Mouse (Mus musculus) hindbrain, postnatal 0 days (tissue): Measurements from ENCODE around the gene Prkg2. TPM values are rescaled to one million over a fixed set of nuclear protein-coding genes. Genes with fewer than 3 reads are reported as not detected.

Experiments used
- ATAC-seq: fragments of 200-750 bp; cut with Nextera tagmentation; 2 replicates; pipeline ENCODE4 v1.8.0; 2017; ENCODE audit warnings: mild to moderate bottlenecking, moderate TSS enrichment, moderate library complexity
- DNase-seq: peaks from one replicate; pipeline ENCODE4 v3.0.0-alpha.2; 2015; ENCODE audit warnings: low spot score
- H3K27ac ChIP-seq: fragments of 300-500 bp; sonication (generic); 2 replicates; pipeline ENCODE4 v1.5.1; 2014; ENCODE audit warnings: mild to moderate bottlenecking
- H3K27me3 ChIP-seq: fragments of 300-500 bp; sonication (generic); 2 replicates; pipeline ENCODE4 v1.6.1; 2014; ENCODE audit warnings: low read length, mixed read lengths; ENCODE audit not compliant: insufficient read depth
- H3K36me3 ChIP-seq: fragments of 300-500 bp; sonication (generic); 2 replicates; pipeline ENCODE4 v1.6.1; 2014; ENCODE audit warnings: low read length, mixed read lengths; ENCODE audit not compliant: insufficient read depth
- H3K4me1 ChIP-seq: fragments of 300-500 bp; sonication (generic); 2 replicates; pipeline ENCODE4 v1.6.1; 2014; ENCODE audit warnings: antibody characterized with exemption, low read length, mixed read lengths; ENCODE audit not compliant: insufficient read depth
- H3K4me2 ChIP-seq: fragments of 300-500 bp; sonication (generic); 2 replicates; pipeline ENCODE4 v1.6.1; 2014; ENCODE audit warnings: low read depth, mild to moderate bottlenecking, low read length, moderate library complexity, mixed read lengths
- H3K4me3 ChIP-seq: fragments of 300-500 bp; sonication (generic); 2 replicates; pipeline ENCODE4 v1.5.1; 2014; ENCODE audit warnings: low read length
- H3K9ac ChIP-seq: fragments of 300-500 bp; sonication (generic); replicated peaks from 2 replicates; pipeline ENCODE4 v1.6.1; 2014; ENCODE audit warnings: mild to moderate bottlenecking, low read length, moderate library complexity, mixed read lengths
- H3K9me3 ChIP-seq: fragments of 300-500 bp; sonication (generic); 2 replicates; pipeline ENCODE4 v1.6.1; 2016; ENCODE audit warnings: low read length, mixed read lengths
- CTCF ChIP-seq: IDR thresholded peaks from 2 replicates; pipeline ENCODE4 v1.5.1; 2016; ENCODE audit warnings: antibody characterized with exemption, control low read depth, low read depth
- WGBS: fragments of 180-500 bp; shearing (Covaris S2); extraction: QIAGEN DNeasy Blood & Tissue Kit; methylation state at CpG from one replicate; pipeline ENCODE4 v1.1.7; 2014; 5-methylcytosine and 5-hydroxymethylcytosine counted together
- polyA plus RNA-seq: library from polyadenylated mRNA; unstranded; fragments of >200 nt; fragmentation: Nextera tagmentation; extraction: Ambion mirVana; gene quantifications from 2 replicates; pipeline ENCODE4 v1.2.1, GENCODE M21; 2015
- total RNA-seq: library from RNA; depleted of rRNA; stranded (reverse); fragments of >200 nt; gene quantifications from 2 replicates; pipeline ENCODE4 v1.2.3, GENCODE M21; 2014

Prkg2 gene
- total and polyA plus RNA-seq, 2 experiments from 2014 or later: 1.6 to 1.7 TPM

GRCm38 (mm10) chr5:98943776-98944175 is 93.4 kb downstream of the Prkg2 start:
- DNase-seq: no peak
- TF ChIP-seq CTCF: no peak
- no peak for ATAC-seq
- WGBS: 65% methylated on average over 6 of the region's 6 CpGs
- H3K9me3 ChIP-seq: no peaks in the 10 kb centered on the region
- H3K27ac ChIP-seq: no peak overlapping the region
- H3K4me3 ChIP-seq: no peak overlapping the region
- H3K4me1 ChIP-seq: no peaks in the 10 kb centered on the region
- H3K9ac ChIP-seq: no peak overlapping the region
- H3K36me3 ChIP-seq: no peaks in the 10 kb centered on the region
- no peak overlapping the region for H3K4me2 ChIP-seq
- no peaks in the 10 kb centered on the region for H3K27me3 ChIP-seq

GRCm38 (mm10) chr5:98940731-98941130 is 96.4 kb downstream of the Prkg2 start:
- H3K27me3 ChIP-seq: no peaks in the 10 kb centered on the region
- TF ChIP-seq CTCF: no peak
- DNase-seq (no peak), ATAC-seq (no peak)
- 46% methylated on average over 6 of the region's 6 CpGs for WGBS
- H3K4me2 ChIP-seq: no peak overlapping the region
- no peak overlapping the region for H3K9ac ChIP-seq
- H3K27ac ChIP-seq: no peak overlapping the region
- no peaks in the 10 kb centered on the region for H3K9me3 ChIP-seq
- H3K4me1 ChIP-seq: no peaks in the 10 kb centered on the region
- no peak overlapping the region for H3K4me3 ChIP-seq
- no peaks in the 10 kb centered on the region for H3K36me3 ChIP-seq

GRCm38 (mm10) chr5:98939631-98940208 is 97.4 kb downstream of the Prkg2 start:
- ATAC-seq (no peak), DNase-seq (no peak)
- Histone ChIP-seq H3K27me3 (no peaks in the 10 kb centered on the region), H3K4me1 (no peaks in the 10 kb centered on the region), H3K36me3 (no peaks in the 10 kb centered on the region), H3K4me2 (no peak overlapping the region), H3K9ac (no peak overlapping the region), H3K27ac (no peak overlapping the region), H3K9me3 (no peaks in the 10 kb centered on the region), H3K4me3 (no peak overlapping the region)
- TF ChIP-seq CTCF: no peak
- 71% methylated on average over 6 of the region's 6 CpGs for WGBS

DNA sequence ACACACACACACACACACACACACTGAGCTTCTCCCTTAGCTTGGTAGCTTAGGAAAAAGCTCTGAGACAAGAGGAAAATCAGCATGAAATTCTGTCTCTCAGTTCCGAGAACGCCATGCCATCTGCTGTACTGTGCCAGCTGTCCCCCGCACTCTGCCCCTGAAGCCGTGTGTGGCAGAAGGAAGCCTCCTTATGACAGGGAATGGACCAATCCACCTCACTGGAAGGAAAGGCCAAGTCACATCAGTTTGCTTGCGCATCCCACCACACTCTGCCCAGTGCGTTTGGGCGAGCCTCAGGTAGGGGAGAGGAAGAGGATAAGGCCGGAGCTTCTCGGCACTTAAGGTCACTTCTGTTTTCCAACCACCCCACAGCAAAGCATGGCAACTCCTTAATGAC is 98.0 kb downstream of the Prkg2 start:
- H3K27ac ChIP-seq: no peak overlapping the region
- no peaks in the 10 kb centered on the region for H3K4me1 ChIP-seq
- peak; percentile 83 for ATAC-seq
- DNase-seq: peak; percentile 65
- no peaks in the 10 kb centered on the region for H3K9me3 ChIP-seq
- H3K4me2 ChIP-seq: no peak overlapping the region
- H3K36me3 ChIP-seq: no peaks in the 10 kb centered on the region
- H3K27me3 ChIP-seq: no peaks in the 10 kb centered on the region
- H3K9ac ChIP-seq: no peak overlapping the region
- no peak for TF ChIP-seq CTCF
- 68% methylated on average over 9 of the region's 9 CpGs for WGBS
- no peak overlapping the region for H3K4me3 ChIP-seq

DNA sequence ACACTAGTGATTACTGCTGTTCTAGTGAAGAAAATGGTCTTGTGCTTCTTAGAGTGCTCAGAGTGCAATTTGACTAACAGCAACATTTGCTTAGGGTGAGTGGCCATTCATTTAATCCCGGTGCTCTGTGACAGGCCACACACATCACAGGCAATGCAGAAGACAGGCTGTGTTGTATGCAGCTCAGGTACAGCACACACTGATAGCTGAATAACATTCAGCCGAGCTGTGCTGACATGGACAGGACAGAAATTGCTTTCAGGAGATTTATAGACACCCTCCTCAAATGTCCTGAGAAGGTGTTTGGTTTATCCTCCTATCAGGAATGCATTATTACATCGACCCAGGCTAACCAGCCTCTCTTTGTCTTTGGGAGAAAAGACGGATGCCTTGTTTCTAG is 99.3 kb downstream of the Prkg2 start:
- no peaks in the 10 kb centered on the region for H3K9me3 ChIP-seq
- DNase-seq: no peak
- 49% methylated on average over 4 of the region's 4 CpGs for WGBS
- ATAC-seq: no peak
- no peak overlapping the region for H3K9ac ChIP-seq
- no peaks in the 10 kb centered on the region for H3K4me1 ChIP-seq
- no peaks in the 10 kb centered on the region for H3K27me3 ChIP-seq
- no peak overlapping the region for H3K27ac ChIP-seq
- no peak overlapping the region for H3K4me3 ChIP-seq
- TF ChIP-seq CTCF: no peak
- no peak overlapping the region for H3K4me2 ChIP-seq
- H3K36me3 ChIP-seq: no peaks in the 10 kb centered on the region

DNA sequence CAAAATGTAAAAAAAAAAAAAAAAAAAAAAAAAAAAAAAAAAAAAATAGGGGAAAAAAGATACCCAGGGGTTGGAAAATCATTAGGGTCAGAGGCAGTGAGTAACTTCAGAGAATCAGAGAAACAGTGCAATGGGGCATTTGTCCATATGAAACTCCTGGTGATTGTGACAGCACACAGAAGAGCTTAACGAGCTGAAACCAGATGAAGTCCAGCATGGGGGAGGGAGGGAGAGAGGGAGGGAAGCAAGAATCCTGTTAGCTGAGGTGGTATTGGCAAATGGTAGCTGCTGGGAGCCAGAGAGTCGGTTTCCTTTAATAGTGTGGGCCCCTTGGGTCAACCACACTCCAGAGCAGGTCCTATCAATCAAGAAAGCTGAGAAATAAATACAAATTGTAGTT is 100.5 kb downstream of the Prkg2 start:
- ATAC-seq: no peak
- 41% methylated on average over 2 of the region's 2 CpGs for WGBS
- Histone ChIP-seq H3K27me3 (no peaks in the 10 kb centered on the region), H3K4me2 (no peak overlapping the region), H3K9me3 (no peaks in the 10 kb centered on the region), H3K36me3 (no peaks in the 10 kb centered on the region), H3K4me1 (no peaks in the 10 kb centered on the region), H3K4me3 (no peak overlapping the region), H3K9ac (no peak overlapping the region), H3K27ac (no peak overlapping the region)
- TF ChIP-seq CTCF: no peak
- DNase-seq: no peak

- WGBS: 67% methylated on average over 8 of the region's 8 CpGs
- H3K4me1 ChIP-seq: no peaks in the 10 kb centered on the region
- H3K9ac ChIP-seq: no peak overlapping the region
- no peaks in the 10 kb centered on the region for H3K27me3 ChIP-seq
- no peak overlapping the region for H3K4me2 ChIP-seq
- H3K4me3 ChIP-seq: no peak overlapping the region
- ATAC-seq (no peak), DNase-seq (no peak)
- TF ChIP-seq CTCF: no peak
- no peaks in the 10 kb centered on the region for H3K36me3 ChIP-seq
- no peaks in the 10 kb centered on the region for H3K9me3 ChIP-seq
- H3K27ac ChIP-seq: no peak overlapping the region
Observed at GRCm38 (mm10) chr5:98935930-98936329, 101.2 kb downstream of the Prkg2 start.
